Mouse (Mus musculus) liver, embryonic 15.5 days (tissue): ENCODE measurements around the gene Gm21746. TPM values are rescaled to one million over a fixed set of nuclear protein-coding genes. Genes with fewer than 3 reads are reported as not detected.
"Not testable (repeated sequence)": the region's sequence is repeated elsewhere in the genome, so short reads cannot be mapped to it uniquely, and the experiment has no call there.

Source experiments
- ATAC-seq: fragments of 200-750 bp; cut with Nextera tagmentation; 2 replicates; pipeline ENCODE4 v1.8.0; 2017; ENCODE audit warnings: moderate number of reproducible peaks, mild to moderate bottlenecking, moderate library complexity; ENCODE audit not compliant: insufficient read depth
- H3K27ac ChIP-seq: fragments of 300-500 bp; sonication (generic); replicated peaks from 2 replicates; pipeline ENCODE4 v1.5.1; 2015; ENCODE audit warnings: mild to moderate bottlenecking, inconsistent platforms
- H3K27me3 ChIP-seq: fragments of 300-500 bp; sonication (generic); 2 replicates; pipeline ENCODE4 v1.6.1; 2015; ENCODE audit warnings: mild to moderate bottlenecking, inconsistent platforms
- H3K36me3 ChIP-seq: fragments of 300-500 bp; sonication (generic); replicated peaks from 2 replicates; pipeline ENCODE4 v1.6.1; 2015; ENCODE audit warnings: moderate library complexity, mild to moderate bottlenecking, inconsistent platforms
- H3K4me1 ChIP-seq: fragments of 300-500 bp; sonication (generic); replicated peaks from 2 replicates; pipeline ENCODE4 v1.6.1; 2015; ENCODE audit warnings: inconsistent platforms
- H3K4me2 ChIP-seq: fragments of 300-500 bp; sonication (generic); 2 replicates; pipeline ENCODE4 v1.6.1; 2015; ENCODE audit warnings: moderate library complexity, mild to moderate bottlenecking, inconsistent platforms
- H3K4me3 ChIP-seq: fragments of 300-500 bp; sonication (generic); replicated peaks from 2 replicates; pipeline ENCODE4 v1.5.1; 2015; ENCODE audit warnings: mild to moderate bottlenecking, inconsistent platforms
- H3K9ac ChIP-seq: fragments of 300-500 bp; sonication (generic); 2 replicates; pipeline ENCODE4 v1.6.1; 2015; ENCODE audit warnings: moderate library complexity, mild to moderate bottlenecking, inconsistent platforms
- H3K9me3 ChIP-seq: fragments of 300-500 bp; sonication (generic); replicated peaks from 2 replicates; pipeline ENCODE4 v1.6.1; 2016; ENCODE audit warnings: inconsistent platforms
- WGBS: fragments of 180-500 bp; shearing (Covaris S2); methylation state at CpG from one replicate; pipeline ENCODE4 v1.1.7; 2015; ENCODE audit warnings: mixed read lengths; ENCODE audit not compliant: insufficient replicate concordance; 5-methylcytosine and 5-hydroxymethylcytosine counted together
- polyA plus RNA-seq: library from polyadenylated mRNA; unstranded; fragments of >200 nt; fragmentation: Nextera tagmentation; extraction: Ambion mirVana; gene quantifications from 2 replicates; pipeline ENCODE4 v1.2.1, GENCODE M21; 2015

Gene Gm21746
- polyA plus RNA-seq: not detected in 2 replicates

DNA sequence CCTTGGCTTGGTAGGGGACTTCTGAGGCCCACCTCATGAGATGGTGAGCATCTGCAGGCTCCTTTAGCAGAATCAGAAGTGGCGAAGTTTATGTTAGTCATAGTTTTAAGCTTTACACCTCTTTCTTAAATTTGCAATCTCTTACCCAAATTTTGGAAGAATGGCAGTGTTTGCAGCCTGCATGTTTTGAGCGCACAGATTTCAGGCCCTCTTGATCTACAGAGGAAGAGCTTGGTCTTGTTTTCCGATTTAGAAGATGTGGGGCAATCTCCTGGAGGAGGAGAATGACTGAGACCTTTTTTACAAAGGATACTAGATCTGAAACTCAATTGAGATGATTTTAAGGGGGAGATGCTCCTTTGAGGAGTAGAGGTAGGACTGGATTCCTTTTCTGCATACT lies at the start of gene Gm21746:
Gm21746 (minus strand) TSS at position 101 of the 400 bp plus-strand sequence.
- H3K4me1 ChIP-seq, ATAC-seq, H3K4me3 ChIP-seq, H3K9ac ChIP-seq, H3K27me3 ChIP-seq, H3K36me3 ChIP-seq, H3K9me3 ChIP-seq, H3K27ac ChIP-seq, H3K4me2 ChIP-seq: not testable (repeated sequence)
- WGBS: 50% methylated on average over 2 of the region's 3 CpGs

DNA sequence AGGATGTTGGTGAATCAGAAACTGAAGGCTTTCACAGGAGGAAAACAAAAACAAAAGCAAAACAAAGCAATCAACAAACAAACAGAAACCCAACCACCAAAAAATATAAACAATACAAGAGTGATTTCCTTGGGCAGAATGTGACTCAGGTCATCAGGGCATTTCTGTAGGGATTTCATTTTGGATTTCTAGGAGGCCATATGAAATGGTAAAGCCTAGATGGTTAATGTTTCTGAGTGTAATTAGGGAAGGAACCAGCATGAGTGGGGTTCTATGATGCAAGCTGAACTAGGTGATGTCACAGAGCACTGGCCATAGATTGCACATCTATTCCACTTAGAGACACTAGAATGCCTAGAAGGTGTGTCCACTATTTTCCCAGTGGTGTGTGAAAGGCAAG lies 29.0 kb upstream of the Gm21746 start, which contains the start of gene Gm20873:
Gm20873 (plus strand) TSS at position 301 of the 400 bp plus-strand sequence.
- H3K27me3 ChIP-seq, H3K4me3 ChIP-seq, H3K27ac ChIP-seq, ATAC-seq, H3K9ac ChIP-seq, H3K4me1 ChIP-seq, H3K9me3 ChIP-seq, H3K4me2 ChIP-seq, H3K36me3 ChIP-seq: not testable (repeated sequence)

Other genes with a start within 250 kb of the Gm21746 start
- not detected in 2 replicates for gene Gm20873, start 29.1 kb upstream of the Gm21746 start, polyA plus RNA-seq